In the genomic region with DNA sequence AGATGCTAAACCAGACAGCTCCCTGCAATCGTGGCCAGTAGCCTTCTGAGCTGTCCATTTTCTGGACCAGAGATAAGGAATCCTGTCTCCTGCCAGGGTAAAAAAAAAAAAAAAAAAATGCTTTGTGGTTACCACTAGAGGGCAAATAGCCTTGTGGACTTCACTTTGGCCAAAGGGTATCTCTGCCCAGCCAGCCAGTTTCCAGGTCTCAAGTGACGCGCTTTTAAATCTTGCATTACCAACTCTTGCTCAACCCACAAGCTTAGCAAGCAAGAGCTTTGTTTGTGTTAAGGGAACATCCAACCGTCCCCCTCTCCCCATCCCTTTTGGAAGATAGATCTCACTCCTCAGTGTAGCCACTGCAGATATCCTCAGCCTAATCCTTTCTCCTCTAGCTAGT, we compare ENCODE assay signal across 8 mouse cellular contexts. TPM values are rescaled to one million over a fixed set of nuclear protein-coding genes. Genes with fewer than 3 reads are reported as not detected.
A peak's percentile ranks its signal among the peaks of the same experiment; 100 is the strongest.
DNase-seq lines count a peak whose midpoint lies in the region; TF ChIP-seq lines count a peak whose summit lies in the region.

No protein-coding gene starts in this region.

- H3K4me1 ChIP-seq in thymus, adult 2 months (replicated peaks; ENCODE audit: control insufficient read depth, insufficient read depth, low read length), result no peaks in the 10 kb centered on the region

- peak; percentile 67 for TF ChIP-seq CTCF in layer of hippocampus, adult 2 months (conservative IDR thresholded peaks at IDR 0.05)
- no peak for TF ChIP-seq CTCF in thymus, adult 2 months (IDR thresholded peaks at IDR 0.05; ENCODE audit: borderline replicate concordance, control insufficient read depth, extremely low read depth, insufficient read depth, low read length, poor library complexity)

- intact Hi-C loops in gastrocnemius, postnatal 14 days (cut with DNase I; ENCODE audit: low total_unique reads), result no loop called here

- no peak overlapping the region for H3K4me3 ChIP-seq in layer of hippocampus, adult 2 months
- no peak overlapping the region for H3K4me3 ChIP-seq in thymus, adult 2 months (ENCODE audit: control insufficient read depth, insufficient read depth, low read length)

- no peaks in the 10 kb centered on the region for H3K36me3 ChIP-seq in thymus, adult 2 months (ENCODE audit: control insufficient read depth, insufficient read depth, low read length)

- no peak for DNase-seq in layer of hippocampus, adult 2 months (ENCODE audit: low spot score in 2 of 2)
- no peak for DNase-seq in layer of hippocampus, adult 8-10 months (ENCODE audit: low spot score in 2 of 2)
- peak; percentile 29 for DNase-seq in adrenal gland, adult 8-10 months
- peak; percentile 25 for DNase-seq in gastrocnemius, postnatal 14 days
- DNase-seq in lung, postnatal 10 days, result peak; percentile 49
- DNase-seq in right cerebral cortex, postnatal 10 days (ENCODE audit: low spot score in 2 of 2), result no peak
- DNase-seq in frontal cortex, adult 2 months (ENCODE audit: extremely low spot score in 1 of 2, low spot score in 1 of 2), result no peak
- DNase-seq in thymus, adult 2 months, result no peak

- no peak for TF ChIP-seq POLR2A in thymus, adult 2 months (IDR thresholded peaks at IDR 0.05; ENCODE audit: control insufficient read depth, extremely low read depth, insufficient read depth, low read length, poor library complexity)

- H3K27me3 ChIP-seq in thymus, adult 2 months (ENCODE audit: control insufficient read depth, insufficient read depth, low read length), result no peaks in the 10 kb centered on the region

- WGBS in thymus, adult 2 months, result 32% methylated on average over 4 of the region's 4 CpGs

- H3K27ac ChIP-seq in layer of hippocampus, adult 2 months, result peak overlapping the region; percentile 49
- H3K27ac ChIP-seq in thymus, adult 2 months (ENCODE audit: control insufficient read depth, insufficient read depth, low read length), result no peak overlapping the region

RNA-seq across cellular contexts. Expression of gene Id4, which starts 23.5 kb away (rescaled TPM):
- total RNA-seq in layer of hippocampus, adult 2 months (2021), result 10 to 100 TPM; 48.8 to 53.5 TPM
- 10 to 100 TPM; 47.0 to 48.9 (median 47.7) TPM for total RNA-seq in layer of hippocampus, adult 8-10 months (2022)
- total RNA-seq in adrenal gland, adult 8-10 months (2022), result 1 to 10 TPM; 1.1 to 2.4 (median 1.7) TPM
- 1 to 10 TPM; 1.3 to 2.7 TPM for total RNA-seq in gastrocnemius, postnatal 14 days (2021)
- 35.7 and 39.8 TPM in 2 replicates for polyA plus RNA-seq in frontal cortex, adult 2 months (2012; rRNA removed)
- polyA plus RNA-seq in thymus, adult 2 months (2012; rRNA removed), result 2.2 and 2.4 TPM in 2 replicates

Comparison
In these comparisons a context has a peak if more than half of its experiments do, and no peak if none do; other contexts are left out.
1. DNase-seq: peak in adrenal gland, adult 8-10 months (single experiment), gastrocnemius, postnatal 14 days (single experiment) and lung, postnatal 10 days (single experiment); none in layer of hippocampus, adult 2 months (0 of 2), layer of hippocampus, adult 8-10 months (0 of 2), right cerebral cortex, postnatal 10 days (0 of 2), frontal cortex, adult 2 months (0 of 2) and thymus, adult 2 months (single experiment).
2. RNA of gene Id4, which starts 23.5 kb away (total RNA-seq): 48.8 to 53.5 TPM in layer of hippocampus, adult 2 months and 47.0 to 48.9 TPM in layer of hippocampus, adult 8-10 months; 1.3 to 2.7 TPM in gastrocnemius, postnatal 14 days and 1.1 to 2.4 TPM in adrenal gland, adult 8-10 months; every median in the first group is over 10 times any median in the second.